Mouse (Mus musculus) liver, adult 2 months (tissue): Measurements from ENCODE around the gene Inafm2.

Source experiments
- CTCF ChIP-seq: fragments of 200-500 bp; IDR thresholded peaks from 2 replicates; pipeline ENCODE4 v1.5.1; 2011; ENCODE audit warnings: low read depth, low read length, control low read depth
- POLR2A ChIP-seq: fragments of 200-500 bp; IDR thresholded peaks from 2 replicates; pipeline ENCODE4 v1.6.1; 2011; ENCODE audit warnings: low read length, control low read depth; ENCODE audit not compliant: insufficient read depth; ENCODE audit errors: extremely low read depth

DNA sequence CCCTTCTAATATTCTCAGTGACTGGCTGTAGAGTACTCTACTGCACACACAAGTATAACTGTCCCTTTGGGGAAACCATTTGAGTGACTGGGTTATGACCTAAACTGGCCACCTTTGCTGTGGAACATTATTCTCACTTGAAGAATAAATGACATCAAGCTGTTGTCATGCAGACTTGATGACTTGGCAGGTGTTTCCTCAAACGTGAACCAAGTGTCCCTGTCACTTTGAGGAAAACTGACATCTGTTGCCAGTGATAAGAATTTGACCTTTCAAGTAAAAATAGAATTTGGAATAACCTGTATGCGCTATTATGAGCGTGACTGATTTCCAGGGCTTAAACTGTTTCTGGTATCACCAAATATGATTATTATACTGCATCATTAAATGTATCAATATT is 5.2 kb upstream of the Inafm2 start:
- no peak for TF ChIP-seq CTCF
- TF ChIP-seq POLR2A, result no peak
